Mouse (Mus musculus): ENCODE results near the gene Scn2b. TPM values are rescaled to one million over a fixed set of nuclear protein-coding genes. Genes with fewer than 3 reads are reported as not detected.

Scn2b gene
- polyA plus RNA-seq, 1 experiment from 2014 or later, result 2.7 TPM

Other genes starting within 250 kb of the Scn2b start
- 8.1 and 11.7 TPM in 2 replicates for gene Kmt2a, start 236.5 kb upstream of the Scn2b start, polyA plus RNA-seq (2015; fragmentation: Nextera tagmentation; extraction: Ambion mirVana)
- gene Atp5l, start 197.0 kb upstream of the Scn2b start, polyA plus RNA-seq (2015; fragmentation: Nextera tagmentation; extraction: Ambion mirVana), result 641 and 656 TPM in 2 replicates
- 26.3 and 28.3 TPM in 2 replicates for gene Ube4a, start 152.2 kb upstream of the Scn2b start, polyA plus RNA-seq (2015; fragmentation: Nextera tagmentation; extraction: Ambion mirVana)
- 6.2 and 16.7 TPM in 2 replicates for gene Cd3g, start 137.4 kb upstream of the Scn2b start, polyA plus RNA-seq (2015; fragmentation: Nextera tagmentation; extraction: Ambion mirVana)
- 2.4 and 6.5 TPM in 2 replicates for gene Cd3d, start 136.0 kb upstream of the Scn2b start, polyA plus RNA-seq (2015; fragmentation: Nextera tagmentation; extraction: Ambion mirVana)
- gene Cd3e, start 108.2 kb upstream of the Scn2b start, polyA plus RNA-seq (2015; fragmentation: Nextera tagmentation; extraction: Ambion mirVana), result 5.5 and 9.4 TPM in 2 replicates
- gene Mpzl2, start 78.0 kb upstream of the Scn2b start, polyA plus RNA-seq (2015; fragmentation: Nextera tagmentation; extraction: Ambion mirVana), result 14.2 and 15.9 TPM in 2 replicates
- gene Mpzl3, start 62.6 kb upstream of the Scn2b start, polyA plus RNA-seq (2015; fragmentation: Nextera tagmentation; extraction: Ambion mirVana), result 2.2 and 3.0 TPM in 2 replicates
- gene Jaml, start 38.6 kb upstream of the Scn2b start, polyA plus RNA-seq (2015; fragmentation: Nextera tagmentation; extraction: Ambion mirVana), result 0.45 and 0.60 TPM in 2 replicates
- gene Scn4b, start 20.6 kb downstream of the Scn2b start, polyA plus RNA-seq (2015; fragmentation: Nextera tagmentation; extraction: Ambion mirVana), result 0.89 and 1.2 TPM in 2 replicates
- 0.13 and 0.14 TPM in 2 replicates for gene BC049352, start 64.2 kb downstream of the Scn2b start, polyA plus RNA-seq (2015; fragmentation: Nextera tagmentation; extraction: Ambion mirVana)
- 2.5 and 2.8 TPM in 2 replicates for gene Tmprss4, start 86.3 kb downstream of the Scn2b start, polyA plus RNA-seq (2015; fragmentation: Nextera tagmentation; extraction: Ambion mirVana)
- gene Il10ra, start 151.4 kb downstream of the Scn2b start, polyA plus RNA-seq (2015; fragmentation: Nextera tagmentation; extraction: Ambion mirVana), result 1.1 and 1.2 TPM in 2 replicates
- 0.36 and 0.39 TPM in 2 replicates for gene Tmprss13, start 201.3 kb downstream of the Scn2b start, polyA plus RNA-seq (2015; fragmentation: Nextera tagmentation; extraction: Ambion mirVana)

Data from lung, embryonic 16.5 days (tissue).